Mouse (Mus musculus): ENCODE data around the gene Tagln3. TPM values are rescaled to one million over a fixed set of nuclear protein-coding genes. Genes with fewer than 3 reads are reported as not detected.

Tagln3 gene
- polyA plus RNA-seq, 2 experiments, result 0.39 TPM; not detected in 1

- WGBS (ENCODE audit: insufficient replicate concordance), result 5% methylated on average over 1 of the region's 1 CpGs
- Histone ChIP-seq H3K27ac (no peak overlapping the region), H3K4me1 (replicated peaks; ENCODE audit: control insufficient read depth in 2 of 2, insufficient read depth in 2 of 2, low read length in 1 of 2) (no peaks in the 10 kb centered on the region), H3K27me3 (ENCODE audit: control insufficient read depth, insufficient read depth, low read length) (no peaks in the 10 kb centered on the region), H3K4me3 (ENCODE audit: insufficient read depth in 1 of 2, low read depth in 2 of 2, low read length in 2 of 2) (no peak overlapping the region), H3K9ac (replicated peaks) (no peak overlapping the region), H3K36me3 (replicated peaks; ENCODE audit: control insufficient read depth, insufficient read depth, low read depth) (no peaks in the 10 kb centered on the region), H3K4me2 (ENCODE audit: low read depth) (no peak overlapping the region), H3K9me3 (ENCODE audit: control insufficient read depth, low read length) (no peaks in the 10 kb centered on the region)
- DNase-seq (ENCODE audit: low read depth in 3 of 3, low spot score in 3 of 3), result no peak
- ATAC-seq (ENCODE audit: insufficient read depth), result no peak
- TF ChIP-seq EP300 (IDR thresholded peaks at IDR 0.05; ENCODE audit: low read depth), result no peak
- peak; percentile 58 for TF ChIP-seq CTCF (IDR thresholded peaks at IDR 0.05; ENCODE audit: low read depth)
Measured at GRCm38 (mm10) chr16:45676462-45676861, 47.9 kb downstream of the Tagln3 start.

GRCm38 (mm10) chr16:45670005-45670404 lies 54.4 kb downstream of the Tagln3 start:
- no peak for ATAC-seq (ENCODE audit: insufficient read depth)
- Histone ChIP-seq H3K4me2 (ENCODE audit: low read depth) (no peak overlapping the region), H3K4me1 (replicated peaks; ENCODE audit: control insufficient read depth in 2 of 2, insufficient read depth in 2 of 2, low read length in 1 of 2) (peaks cover 0 to 5% of the 10 kb centered on the region in 2 experiments; a peak in 2 of 4 replicates), H3K4me3 (ENCODE audit: insufficient read depth in 1 of 2, low read depth in 2 of 2, low read length in 2 of 2) (no peak overlapping the region), H3K27me3 (ENCODE audit: control insufficient read depth, insufficient read depth, low read length) (no peaks in the 10 kb centered on the region), H3K9me3 (ENCODE audit: control insufficient read depth, low read length) (no peaks in the 10 kb centered on the region), H3K36me3 (replicated peaks; ENCODE audit: control insufficient read depth, insufficient read depth, low read depth) (no peaks in the 10 kb centered on the region), H3K27ac (no peak overlapping the region), H3K9ac (replicated peaks) (no peak overlapping the region)
- DNase-seq (ENCODE audit: low read depth in 3 of 3, low spot score in 3 of 3), result no peak
- TF ChIP-seq EP300 (IDR thresholded peaks at IDR 0.05; ENCODE audit: low read depth), result no peak
- TF ChIP-seq CTCF (IDR thresholded peaks at IDR 0.05; ENCODE audit: low read depth), result no peak
- WGBS (ENCODE audit: insufficient replicate concordance), result 62% methylated on average over 4 of the region's 4 CpGs

- peaks cover 0 to 5% of the 10 kb centered on the region in 2 experiments; a peak in 2 of 4 replicates for H3K4me1 ChIP-seq (replicated peaks; ENCODE audit: control insufficient read depth in 2 of 2, insufficient read depth in 2 of 2, low read length in 1 of 2)
- H3K36me3 ChIP-seq (replicated peaks; ENCODE audit: control insufficient read depth, insufficient read depth, low read depth), result no peaks in the 10 kb centered on the region
- no peak overlapping the region for H3K9ac ChIP-seq (replicated peaks)
- H3K9me3 ChIP-seq (ENCODE audit: control insufficient read depth, low read length), result no peaks in the 10 kb centered on the region
- no peak for DNase-seq (ENCODE audit: low read depth in 3 of 3, low spot score in 3 of 3)
- H3K27me3 ChIP-seq (ENCODE audit: control insufficient read depth, insufficient read depth, low read length), result no peaks in the 10 kb centered on the region
- H3K27ac ChIP-seq, result no peak overlapping the region
- no peak for ATAC-seq (ENCODE audit: insufficient read depth)
- no peak for TF ChIP-seq EP300 (IDR thresholded peaks at IDR 0.05; ENCODE audit: low read depth)
- no peak for TF ChIP-seq CTCF (IDR thresholded peaks at IDR 0.05; ENCODE audit: low read depth)
- 7% methylated on average over 3 of the region's 3 CpGs for WGBS (ENCODE audit: insufficient replicate concordance)
- H3K4me2 ChIP-seq (ENCODE audit: low read depth), result no peak overlapping the region
- H3K4me3 ChIP-seq (ENCODE audit: insufficient read depth in 1 of 2, low read depth in 2 of 2, low read length in 2 of 2), result no peak overlapping the region
Measured at GRCm38 (mm10) chr16:45668178-45668577, 56.2 kb downstream of the Tagln3 start.

GRCm38 (mm10) chr16:45666136-45666535 lies 58.3 kb downstream of the Tagln3 start:
- H3K4me1 ChIP-seq (replicated peaks; ENCODE audit: control insufficient read depth in 2 of 2, insufficient read depth in 2 of 2, low read length in 1 of 2), result peaks cover 0 to 5% of the 10 kb centered on the region in 2 experiments; a peak in 2 of 4 replicates
- H3K27me3 ChIP-seq (ENCODE audit: control insufficient read depth, insufficient read depth, low read length), result no peaks in the 10 kb centered on the region
- H3K4me3 ChIP-seq (ENCODE audit: insufficient read depth in 1 of 2, low read depth in 2 of 2, low read length in 2 of 2), result no peak overlapping the region
- no peaks in the 10 kb centered on the region for H3K9me3 ChIP-seq (ENCODE audit: control insufficient read depth, low read length)
- H3K36me3 ChIP-seq (replicated peaks; ENCODE audit: control insufficient read depth, insufficient read depth, low read depth), result no peaks in the 10 kb centered on the region
- TF ChIP-seq EP300 (IDR thresholded peaks at IDR 0.05; ENCODE audit: low read depth) (peak; percentile 35; the same call in 1 of the 2 replicates), CTCF (IDR thresholded peaks at IDR 0.05; ENCODE audit: low read depth) (no peak)
- H3K4me2 ChIP-seq (ENCODE audit: low read depth), result no peak overlapping the region
- WGBS (ENCODE audit: insufficient replicate concordance), result 8% methylated on average over 2 of the region's 2 CpGs
- H3K27ac ChIP-seq, result no peak overlapping the region
- DNase-seq (ENCODE audit: low read depth in 3 of 3, low spot score in 3 of 3), result no peak
- ATAC-seq (ENCODE audit: insufficient read depth), result peak; percentile 57
- H3K9ac ChIP-seq (replicated peaks), result no peak overlapping the region

- H3K27ac ChIP-seq, result no peak overlapping the region
- peaks cover 6 to 14% of the 10 kb centered on the region in 2 experiments; a peak in 3 of 4 replicates for H3K4me1 ChIP-seq (replicated peaks; ENCODE audit: control insufficient read depth in 2 of 2, insufficient read depth in 2 of 2, low read length in 1 of 2)
- H3K4me3 ChIP-seq (ENCODE audit: insufficient read depth in 1 of 2, low read depth in 2 of 2, low read length in 2 of 2), result no peak overlapping the region
- no peak for DNase-seq (ENCODE audit: low read depth in 3 of 3, low spot score in 3 of 3)
- TF ChIP-seq CTCF (IDR thresholded peaks at IDR 0.05; ENCODE audit: low read depth), result no peak
- TF ChIP-seq EP300 (IDR thresholded peaks at IDR 0.05; ENCODE audit: low read depth), result no peak
- H3K4me2 ChIP-seq (ENCODE audit: low read depth), result no peak overlapping the region
- no peak overlapping the region for H3K9ac ChIP-seq (replicated peaks)
- no peaks in the 10 kb centered on the region for H3K27me3 ChIP-seq (ENCODE audit: control insufficient read depth, insufficient read depth, low read length)
- no peak for ATAC-seq (ENCODE audit: insufficient read depth)
- H3K36me3 ChIP-seq (replicated peaks; ENCODE audit: control insufficient read depth, insufficient read depth, low read depth), result no peaks in the 10 kb centered on the region
- no peaks in the 10 kb centered on the region for H3K9me3 ChIP-seq (ENCODE audit: control insufficient read depth, low read length)
Measured at GRCm38 (mm10) chr16:45662381-45662780, 62.0 kb downstream of the Tagln3 start.

Other genes with a start within 250 kb of the Tagln3 start
- 0.03 TPM in 1 of 2 replicates, not detected in the other for gene Gm609, start 231.6 kb downstream of the Tagln3 start, polyA plus RNA-seq (2012; rRNA removed)
- gene Gm609, start 231.6 kb downstream of the Tagln3 start, polyA plus RNA-seq (2014; fragmentation: Nextera tagmentation; extraction: Ambion mirVana), result not detected in 2 replicates
- not detected in 2 replicates for gene Gm17783, start 192.6 kb downstream of the Tagln3 start, polyA plus RNA-seq (2012; rRNA removed)
- not detected in 2 replicates for gene Gm17783, start 192.6 kb downstream of the Tagln3 start, polyA plus RNA-seq (2014; fragmentation: Nextera tagmentation; extraction: Ambion mirVana)
- gene Slc9c1, start 189.3 kb downstream of the Tagln3 start, polyA plus RNA-seq (2012; rRNA removed), result not detected in 2 replicates
- gene Slc9c1, start 189.3 kb downstream of the Tagln3 start, polyA plus RNA-seq (2014; fragmentation: Nextera tagmentation; extraction: Ambion mirVana), result not detected in 2 replicates
- gene Gcsam, start 114.2 kb downstream of the Tagln3 start, polyA plus RNA-seq (2012; rRNA removed), result 0.57 and 0.93 TPM in 2 replicates
- 2.4 and 2.8 TPM in 2 replicates for gene Gcsam, start 114.2 kb downstream of the Tagln3 start, polyA plus RNA-seq (2014; fragmentation: Nextera tagmentation; extraction: Ambion mirVana)
- gene BC016579, start 70.5 kb downstream of the Tagln3 start, polyA plus RNA-seq (2012; rRNA removed), result 0.14 and 0.20 TPM in 2 replicates
- 0.23 TPM in 2 replicates for gene BC016579, start 70.5 kb downstream of the Tagln3 start, polyA plus RNA-seq (2014; fragmentation: Nextera tagmentation; extraction: Ambion mirVana)
- 0.18 and 0.26 TPM in 2 replicates for gene Tmprss7, start 30.9 kb downstream of the Tagln3 start, polyA plus RNA-seq (2012; rRNA removed)
- gene Tmprss7, start 30.9 kb downstream of the Tagln3 start, polyA plus RNA-seq (2014; fragmentation: Nextera tagmentation; extraction: Ambion mirVana), result 0.08 and 0.15 TPM in 2 replicates
- gene Abhd10, start 18.3 kb upstream of the Tagln3 start, polyA plus RNA-seq (2012; rRNA removed), result 7.2 and 10.1 TPM in 2 replicates
- 16.5 and 17.3 TPM in 2 replicates for gene Abhd10, start 18.3 kb upstream of the Tagln3 start, polyA plus RNA-seq (2014; fragmentation: Nextera tagmentation; extraction: Ambion mirVana)
- 9.7 and 9.8 TPM in 2 replicates for gene Phldb2, start 229.0 kb upstream of the Tagln3 start, polyA plus RNA-seq (2012; rRNA removed)
- gene Phldb2, start 229.0 kb upstream of the Tagln3 start, polyA plus RNA-seq (2014; fragmentation: Nextera tagmentation; extraction: Ambion mirVana), result 12.7 and 13.6 TPM in 2 replicates